In genomic region chr4:106262751-106263725, GRCm38 (mm10) we compare ENCODE assay signal across 16 mouse cellular contexts. TPM values are rescaled to one million over a fixed set of nuclear protein-coding genes. Genes with fewer than 3 reads are reported as not detected.
DNase-seq lines count a peak whose midpoint lies in the region; ATAC-seq and TF ChIP-seq lines count a peak whose summit lies in the region.
"Had no signal": no experiment of that assay in that cellular context is flagged by ENCODE, and none has a peak within 500 bp of the region (broad histone marks: within the 10 kb centered on the region; RNA-seq: fewer than 3 reads in every experiment).

No protein-coding gene starts in this region.

- DNase-seq in heart, adult 2 months, result peak; percentile 33 to 37
- no peak for DNase-seq in heart, postnatal 25 days (ENCODE audit: low spot score)
- DNase-seq in layer of hippocampus, adult 9-11 months, result peak; percentile 38
- DNase-seq in layer of hippocampus, adult 9-10 months (ENCODE audit: low spot score), result no peak
- DNase-seq in forebrain, postnatal 0 days, result peak; percentile 38
- DNase-seq in kidney, postnatal 36 days, result peak; percentile 45 to 50
- DNase-seq in thymus, postnatal 10 days (ENCODE audit: low spot score in 2 of 2), result no peak
- no peak for DNase-seq in urinary bladder, adult 18-20 months (ENCODE audit: low spot score in 2 of 2)
- DNase-seq: cerebellum, adult 9-10 months; liver, embryonic 13.5 days had no signal

- WGBS in heart, adult 2 months, result 53% methylated on average over 9 of the region's 9 CpGs
- 63% methylated on average over 9 of the region's 9 CpGs for WGBS in forebrain, postnatal 0 days

- no peaks in the 10 kb centered on the region for H3K4me1 ChIP-seq in heart, adult 2 months (ENCODE audit: control insufficient read depth, insufficient read depth, low read length)
- H3K4me1 ChIP-seq in forebrain, postnatal 0 days (ENCODE audit: insufficient read depth), result peaks cover 15% of the 10 kb centered on the region; the same call in 1 of the 2 replicates
- H3K4me1 ChIP-seq: embryonic facial prominence, embryonic 10.5 days; intestine, embryonic 15.5 days; liver, embryonic 13.5 days; neural tube, embryonic 13.5 days had no signal

- H3K9me3 ChIP-seq in forebrain, postnatal 0 days (ENCODE audit: low read length), result no peaks in the 10 kb centered on the region
- H3K9me3 ChIP-seq: embryonic facial prominence, embryonic 10.5 days; heart, embryonic 13.5 days; intestine, embryonic 15.5 days; liver, embryonic 13.5 days; midbrain, embryonic 15.5 days; neural tube, embryonic 13.5 days had no signal

- H3K36me3 ChIP-seq in heart, adult 2 months (ENCODE audit: control insufficient read depth, insufficient read depth, low read length), result no peaks in the 10 kb centered on the region
- no peaks in the 10 kb centered on the region for H3K36me3 ChIP-seq in forebrain, postnatal 0 days (ENCODE audit: insufficient read depth)
- H3K36me3 ChIP-seq: embryonic facial prominence, embryonic 10.5 days; heart, embryonic 13.5 days; intestine, embryonic 15.5 days; liver, embryonic 13.5 days; midbrain, embryonic 15.5 days; neural tube, embryonic 13.5 days had no signal

- no peak for TF ChIP-seq POLR2A in heart, adult 2 months (IDR thresholded peaks at IDR 0.05; ENCODE audit: insufficient read depth, low read depth, low read length)

- ATAC-seq in forebrain, postnatal 0 days, result no peak
- ATAC-seq: CD4-positive, CD25-positive, alpha-beta regulatory T cell, adult 4 months; intestine, embryonic 15.5 days; midbrain, embryonic 15.5 days had no signal

- intact Hi-C loops in heart, adult 2 months (cut with DNase I), result loop anchor here (5.0 kb wide), 1 partner anchor 54 kb away; the partner anchor contains the start of gene Usp24
- intact Hi-C loops in heart, postnatal 25 days (cut with DNase I), result loop anchor here (5.0 kb wide), 1 partner anchor 54 kb away; the partner anchor contains the start of gene Usp24

- H3K27me3 ChIP-seq in heart, adult 2 months (ENCODE audit: control insufficient read depth, insufficient read depth, low read length), result no peaks in the 10 kb centered on the region
- H3K27me3 ChIP-seq in forebrain, postnatal 0 days (ENCODE audit: insufficient read depth, low read length), result no peaks in the 10 kb centered on the region
- H3K27me3 ChIP-seq: heart, embryonic 13.5 days; intestine, embryonic 15.5 days; liver, embryonic 13.5 days; midbrain, embryonic 15.5 days; neural tube, embryonic 13.5 days had no signal

- no peak for TF ChIP-seq EP300 in heart, adult 2 months (IDR thresholded peaks at IDR 0.05; ENCODE audit: insufficient read depth, low read depth, low read length)

- peak; percentile 16; the same call in 1 of the 2 replicates for TF ChIP-seq CTCF in heart, adult 2 months (IDR thresholded peaks at IDR 0.05)
- no peak for TF ChIP-seq CTCF in forebrain, postnatal 0 days (IDR thresholded peaks at IDR 0.05; ENCODE audit: low read depth)

- no peaks in the 10 kb centered on the region for H3K79me2 ChIP-seq in heart, adult 2 months (replicated peaks; ENCODE audit: control insufficient read depth, insufficient read depth, low read length)

- H3K4me2 ChIP-seq in forebrain, postnatal 0 days (ENCODE audit: low read depth), result no peak overlapping the region
- H3K4me2 ChIP-seq: heart, embryonic 13.5 days; intestine, embryonic 15.5 days; liver, embryonic 13.5 days; midbrain, embryonic 15.5 days; neural tube, embryonic 13.5 days had no signal

- peak overlapping the region; percentile 93 for H3K27ac ChIP-seq in heart, adult 2 months
- H3K27ac ChIP-seq in forebrain, postnatal 0 days (ENCODE audit: low read depth, low read length), result peak overlapping the region; percentile 62
- H3K27ac ChIP-seq: embryonic facial prominence, embryonic 10.5 days; heart, embryonic 13.5 days; intestine, embryonic 15.5 days; liver, embryonic 13.5 days; midbrain, embryonic 15.5 days; neural tube, embryonic 13.5 days had no signal

- H3K4me3 ChIP-seq in heart, adult 2 months, result no peak overlapping the region
- no peak overlapping the region for H3K4me3 ChIP-seq in forebrain, postnatal 0 days (ENCODE audit: low read depth, low read length)
- H3K4me3 ChIP-seq: embryonic facial prominence, embryonic 10.5 days; heart, embryonic 13.5 days; intestine, embryonic 15.5 days; liver, embryonic 13.5 days; midbrain, embryonic 15.5 days; neural tube, embryonic 13.5 days had no signal

- H3K9ac ChIP-seq in heart, adult 2 months (ENCODE audit: low read depth, low read length), result no peak overlapping the region
- no peak overlapping the region for H3K9ac ChIP-seq in forebrain, postnatal 0 days
- H3K9ac ChIP-seq: heart, embryonic 13.5 days; intestine, embryonic 15.5 days; liver, embryonic 13.5 days; midbrain, embryonic 15.5 days; neural tube, embryonic 13.5 days had no signal

RNA-seq across cellular contexts. Expression of gene Usp24, which starts 53.0 kb away (rescaled TPM):
- 10 to 100 TPM; 44.5 to 51.1 TPM for total RNA-seq in heart, adult 2 months (2021)
- polyA plus RNA-seq in heart, adult 2 months (2012; rRNA removed), result 11.6 and 19.0 TPM in 2 replicates
- 10 to 100 TPM; 41.9 to 43.6 TPM for total RNA-seq in heart, postnatal 25 days (2021)
- 28.1 and 31.5 TPM in 2 replicates for total RNA-seq in forebrain, postnatal 0 days (2014; rRNA removed)
- 4.3 and 7.8 TPM in 2 replicates for polyA plus RNA-seq in forebrain, postnatal 0 days (2015; fragmentation: Nextera tagmentation; extraction: Ambion mirVana)

Comparison
In these comparisons a context has a peak if more than half of its experiments do, and no peak if none do; other contexts are left out.
1. DNase-seq: peak in heart, adult 2 months (2 of 2), layer of hippocampus, adult 9-11 months (single experiment), forebrain, postnatal 0 days (single experiment) and kidney, postnatal 36 days (2 of 2); none in heart, postnatal 25 days (single experiment), layer of hippocampus, adult 9-10 months (single experiment), thymus, postnatal 10 days (0 of 2) and urinary bladder, adult 18-20 months (0 of 2).